Comparison of ENCODE assay signal across 8 mouse cellular contexts in genomic region chr16:4718753-4719518, GRCm38 (mm10). TPM values are rescaled to one million over a fixed set of nuclear protein-coding genes. Genes with fewer than 3 reads are reported as not detected.
DNase-seq lines count a peak whose midpoint lies in the region; ATAC-seq and TF ChIP-seq lines count a peak whose summit lies in the region.

Gene Nmral1 (minus strand): TSS chr16:4719356.

- ATAC-seq in frontal cortex, adult (ENCODE audit: low TSS enrichment), result peak; percentile 92
- peak; percentile 92 for ATAC-seq in hindbrain, embryonic 12.5 days (ENCODE audit: low FRiP score)

- DNase-seq in Muller cell, postnatal 12 days (ENCODE audit: inconsistent ontology term), result peak; percentile 79
- peak; percentile 83 to 86 for DNase-seq in cerebellum, adult 2 months
- peak; percentile 60 to 73 for DNase-seq in layer of hippocampus, postnatal 14 days (ENCODE audit: low spot score in 2 of 2)
- peak; percentile 56 for DNase-seq in lung, postnatal 14 days
- peak; percentile 46 for DNase-seq in retina, adult 2 months (ENCODE audit: low read depth, low spot score)
- DNase-seq in thymus, postnatal 25 days, result peak; percentile 66

- peak within 1 kb of the TSS; percentile 69 for H3K4me2 ChIP-seq in hindbrain, embryonic 12.5 days (replicated peaks)

- H3K9ac ChIP-seq in hindbrain, embryonic 12.5 days, result peak within 1 kb of the TSS; percentile 81

- peak within 1 kb of the TSS; percentile 95 for H3K4me3 ChIP-seq in cerebellum, adult 2 months (replicated peaks; ENCODE audit: insufficient read depth, low read depth, low read length)
- H3K4me3 ChIP-seq in hindbrain, embryonic 12.5 days, result peak within 1 kb of the TSS; percentile 66

- no peak for TF ChIP-seq CTCF in cerebellum, adult 2 months (IDR thresholded peaks at IDR 0.05; ENCODE audit: borderline replicate concordance, insufficient read depth, low read depth, low read length)

- H3K27ac ChIP-seq in cerebellum, adult 2 months (ENCODE audit: insufficient read depth, low read length), result peak within 1 kb of the TSS; percentile 92
- H3K27ac ChIP-seq in hindbrain, embryonic 12.5 days, result peak within 1 kb of the TSS; percentile 87

- peaks cover 9% of the 10 kb centered on the region for H3K4me1 ChIP-seq in cerebellum, adult 2 months (ENCODE audit: control insufficient read depth, insufficient read depth, low read length)
- peaks cover 17% of the 10 kb centered on the region for H3K4me1 ChIP-seq in hindbrain, embryonic 12.5 days

- no peaks in the 10 kb centered on the region for H3K9me3 ChIP-seq in hindbrain, embryonic 12.5 days (replicated peaks)

- 5% methylated on average over 33 of the region's 33 CpGs for WGBS in cerebellum, adult 2 months
- 9% methylated on average over 33 of the region's 33 CpGs for WGBS in hindbrain, embryonic 12.5 days

- peak; percentile 30; the same call in 1 of the 2 replicates for TF ChIP-seq POLR2A in cerebellum, adult 2 months (IDR thresholded peaks at IDR 0.05; ENCODE audit: borderline replicate concordance, insufficient read depth, low read length)

- peaks cover 23% of the 10 kb centered on the region for H3K36me3 ChIP-seq in hindbrain, embryonic 12.5 days

- no peaks in the 10 kb centered on the region for H3K27me3 ChIP-seq in cerebellum, adult 2 months (ENCODE audit: control insufficient read depth, insufficient read depth, low read length)
- no peaks in the 10 kb centered on the region for H3K27me3 ChIP-seq in hindbrain, embryonic 12.5 days

RNA-seq across cellular contexts. Expression of gene Nmral1, which starts in this region (rescaled TPM):
- polyA plus RNA-seq in cerebellum, adult 2 months (2012; rRNA removed), result 33.0 and 36.9 TPM in 2 replicates
- polyA plus RNA-seq in hindbrain, embryonic 12.5 days (2016; fragmentation: Nextera tagmentation; extraction: Ambion mirVana), result 89.8 and 102 TPM in 2 replicates
- 10 to 100 TPM; 11.7 to 11.9 TPM for total RNA-seq in layer of hippocampus, postnatal 14 days (2021)

Comparison
In these comparisons a context has a peak if more than half of its experiments do, and no peak if none do; other contexts are left out.
1. Peak in every context shown above with its lines: DNase-seq, ATAC-seq, H3K4me3 ChIP-seq and H3K27ac ChIP-seq.